Mouse (Mus musculus): ENCODE results near the gene Spink2. TPM values are rescaled to one million over a fixed set of nuclear protein-coding genes. Genes with fewer than 3 reads are reported as not detected.
"Not testable (repeated sequence)": the region's sequence is repeated elsewhere in the genome, so short reads cannot be mapped to it uniquely, and the experiment has no call there.

Gene Spink2
- polyA plus RNA-seq, 1 experiment from 2014 or later: 0.29 TPM

GRCm38 (mm10) chr5:77245787-77246671 is 34.8 kb upstream of the Spink2 start:
- Histone ChIP-seq H3K4me2 (peak overlapping the region; percentile 58), H3K27ac (ENCODE audit: low read depth, low read length) (no peak overlapping the region), H3K36me3 (ENCODE audit: control insufficient read depth, insufficient read depth, low read length) (no peaks in the 10 kb centered on the region), H3K27me3 (replicated peaks; ENCODE audit: control insufficient read depth, insufficient read depth, low read length) (no peaks in the 10 kb centered on the region), H3K9ac (ENCODE audit: low read depth, low read length) (0 out of 2 replicates have a peak overlapping the region, but pooled peaks have one; percentile 5), H3K4me3 (ENCODE audit: low read depth, low read length) (peak overlapping the region; percentile 32), H3K9me3 (ENCODE audit: control insufficient read depth, low read length) (no peaks in the 10 kb centered on the region), H3K4me1 (replicated peaks; ENCODE audit: control insufficient read depth, insufficient read depth, low read length) (peaks cover 6% of the 10 kb centered on the region)
- 44% methylated on average over 26 of the region's 26 CpGs for WGBS
- DNase-seq (ENCODE audit: low spot score): no peak
- no peak for ATAC-seq (replicated peaks; ENCODE audit: low FRiP score)

GRCm38 (mm10) chr5:77245463-77245786 is 34.2 kb upstream of the Spink2 start:
- Histone ChIP-seq H3K4me3 (ENCODE audit: low read depth, low read length) (peak overlapping the region; percentile 32), H3K9ac (ENCODE audit: low read depth, low read length) (no peak overlapping the region), H3K27ac (ENCODE audit: low read depth, low read length) (no peak overlapping the region)

GRCm38 (mm10) chr5:77244331-77244987 is 33.2 kb upstream of the Spink2 start:
- H3K4me3 ChIP-seq (ENCODE audit: low read depth, low read length): no peak overlapping the region
- 56% methylated on average over 8 of the region's 8 CpGs for WGBS
- no peak overlapping the region for H3K27ac ChIP-seq (ENCODE audit: low read depth, low read length)
- no peak overlapping the region for H3K9ac ChIP-seq (ENCODE audit: low read depth, low read length)
- H3K4me2 ChIP-seq: no peak overlapping the region
- H3K27me3 ChIP-seq (replicated peaks; ENCODE audit: control insufficient read depth, insufficient read depth, low read length): no peaks in the 10 kb centered on the region
- H3K36me3 ChIP-seq (ENCODE audit: control insufficient read depth, insufficient read depth, low read length): no peaks in the 10 kb centered on the region
- no peaks in the 10 kb centered on the region for H3K9me3 ChIP-seq (ENCODE audit: control insufficient read depth, low read length)
- peaks cover 6% of the 10 kb centered on the region for H3K4me1 ChIP-seq (replicated peaks; ENCODE audit: control insufficient read depth, insufficient read depth, low read length)
- no peak for DNase-seq (ENCODE audit: low spot score)
- no peak for ATAC-seq (replicated peaks; ENCODE audit: low FRiP score)

More at GRCm38 (mm10) chr5:77245463-77245786, 34.2 kb upstream of the Spink2 start:
- DNase-seq (ENCODE audit: low spot score) (no peak), ATAC-seq (replicated peaks; ENCODE audit: low FRiP score) (no peak)
- 51% methylated on average over 7 of the region's 7 CpGs for WGBS
- no peaks in the 10 kb centered on the region for H3K27me3 ChIP-seq (replicated peaks; ENCODE audit: control insufficient read depth, insufficient read depth, low read length)
- H3K4me2 ChIP-seq: peak overlapping the region; percentile 58
- no peaks in the 10 kb centered on the region for H3K36me3 ChIP-seq (ENCODE audit: control insufficient read depth, insufficient read depth, low read length)
- no peaks in the 10 kb centered on the region for H3K9me3 ChIP-seq (ENCODE audit: control insufficient read depth, low read length)
- H3K4me1 ChIP-seq (replicated peaks; ENCODE audit: control insufficient read depth, insufficient read depth, low read length): peaks cover 6% of the 10 kb centered on the region

GRCm38 (mm10) chr5:77237104-77237503 is 25.8 kb upstream of the Spink2 start:
- Histone ChIP-seq H3K27ac (ENCODE audit: low read depth, low read length) (no peak overlapping the region), H3K4me3 (ENCODE audit: low read depth, low read length) (no peak overlapping the region), H3K36me3 (ENCODE audit: control insufficient read depth, insufficient read depth, low read length) (no peaks in the 10 kb centered on the region), H3K4me2 (no peak overlapping the region), H3K9ac (ENCODE audit: low read depth, low read length) (no peak overlapping the region), H3K4me1 (replicated peaks; ENCODE audit: control insufficient read depth, insufficient read depth, low read length) (no peaks in the 10 kb centered on the region), H3K9me3 (ENCODE audit: control insufficient read depth, low read length) (no peaks in the 10 kb centered on the region), H3K27me3 (replicated peaks; ENCODE audit: control insufficient read depth, insufficient read depth, low read length) (no peaks in the 10 kb centered on the region)
- 37% methylated on average over 2 of the region's 2 CpGs for WGBS
- ATAC-seq (replicated peaks; ENCODE audit: low FRiP score) (no peak), DNase-seq (ENCODE audit: low spot score) (no peak)

- no peak overlapping the region for H3K9ac ChIP-seq (ENCODE audit: low read depth, low read length)
- no peak for DNase-seq (ENCODE audit: low spot score)
- H3K27ac ChIP-seq (ENCODE audit: low read depth, low read length): no peak overlapping the region
- 59% methylated on average over 3 of the region's 3 CpGs for WGBS
- no peaks in the 10 kb centered on the region for H3K9me3 ChIP-seq (ENCODE audit: control insufficient read depth, low read length)
- H3K4me3 ChIP-seq (ENCODE audit: low read depth, low read length): no peak overlapping the region
- no peaks in the 10 kb centered on the region for H3K4me1 ChIP-seq (replicated peaks; ENCODE audit: control insufficient read depth, insufficient read depth, low read length)
- no peak for ATAC-seq (replicated peaks; ENCODE audit: low FRiP score)
- no peak overlapping the region for H3K4me2 ChIP-seq
- H3K36me3 ChIP-seq (ENCODE audit: control insufficient read depth, insufficient read depth, low read length): no peaks in the 10 kb centered on the region
- no peaks in the 10 kb centered on the region for H3K27me3 ChIP-seq (replicated peaks; ENCODE audit: control insufficient read depth, insufficient read depth, low read length)
Observed at GRCm38 (mm10) chr5:77234921-77235320, 23.6 kb upstream of the Spink2 start.

GRCm38 (mm10) chr5:77231863-77232262 is 20.6 kb upstream of the Spink2 start:
- ATAC-seq (replicated peaks; ENCODE audit: low FRiP score); H3K27ac ChIP-seq (ENCODE audit: low read depth, low read length); H3K36me3 ChIP-seq (ENCODE audit: control insufficient read depth, insufficient read depth, low read length); H3K9me3 ChIP-seq (ENCODE audit: control insufficient read depth, low read length); H3K4me3 ChIP-seq (ENCODE audit: low read depth, low read length); H3K4me1 ChIP-seq (replicated peaks; ENCODE audit: control insufficient read depth, insufficient read depth, low read length); H3K27me3 ChIP-seq (replicated peaks; ENCODE audit: control insufficient read depth, insufficient read depth, low read length); H3K9ac ChIP-seq (ENCODE audit: low read depth, low read length); H3K4me2 ChIP-seq; DNase-seq (ENCODE audit: low spot score): not testable (repeated sequence)
- 92% methylated on average over 4 of the region's 4 CpGs for WGBS

- Histone ChIP-seq H3K36me3 (ENCODE audit: control insufficient read depth, insufficient read depth, low read length) (no peaks in the 10 kb centered on the region), H3K27me3 (replicated peaks; ENCODE audit: control insufficient read depth, insufficient read depth, low read length) (no peaks in the 10 kb centered on the region), H3K4me1 (replicated peaks; ENCODE audit: control insufficient read depth, insufficient read depth, low read length) (no peaks in the 10 kb centered on the region), H3K4me3 (ENCODE audit: low read depth, low read length) (no peak overlapping the region), H3K4me2 (no peak overlapping the region), H3K27ac (ENCODE audit: low read depth, low read length) (no peak overlapping the region), H3K9ac (ENCODE audit: low read depth, low read length) (no peak overlapping the region), H3K9me3 (ENCODE audit: control insufficient read depth, low read length) (no peaks in the 10 kb centered on the region)
- ATAC-seq (replicated peaks; ENCODE audit: low FRiP score) (no peak), DNase-seq (ENCODE audit: low spot score) (no peak)
- 31% methylated on average over 1 of the region's 1 CpGs for WGBS
Observed at GRCm38 (mm10) chr5:77228986-77229385, 17.7 kb upstream of the Spink2 start.

- H3K4me3 ChIP-seq (ENCODE audit: low read depth, low read length): no peak overlapping the region
- WGBS: 65% methylated on average over 11 of the region's 11 CpGs
- no peaks in the 10 kb centered on the region for H3K9me3 ChIP-seq (ENCODE audit: control insufficient read depth, low read length)
- no peaks in the 10 kb centered on the region for H3K4me1 ChIP-seq (replicated peaks; ENCODE audit: control insufficient read depth, insufficient read depth, low read length)
- no peaks in the 10 kb centered on the region for H3K36me3 ChIP-seq (ENCODE audit: control insufficient read depth, insufficient read depth, low read length)
- DNase-seq (ENCODE audit: low spot score) (no peak), ATAC-seq (replicated peaks; ENCODE audit: low FRiP score) (no peak)
- no peak overlapping the region for H3K4me2 ChIP-seq
- no peak overlapping the region for H3K27ac ChIP-seq (ENCODE audit: low read depth, low read length)
- H3K27me3 ChIP-seq (replicated peaks; ENCODE audit: control insufficient read depth, insufficient read depth, low read length): no peaks in the 10 kb centered on the region
- no peak overlapping the region for H3K9ac ChIP-seq (ENCODE audit: low read depth, low read length)
Observed at GRCm38 (mm10) chr5:77223043-77223975, 12.0 kb upstream of the Spink2 start.
